Mouse (Mus musculus): ENCODE measurements around the gene Arhgef28.

- TF ChIP-seq CTCF (IDR thresholded peaks at IDR 0.05; ENCODE audit: low read depth) = no peak
- TF ChIP-seq EP300 (IDR thresholded peaks at IDR 0.05; ENCODE audit: low read depth) = no peak
Measured at GRCm38 (mm10) chr13:98132264-98132663, 74.0 kb downstream of the Arhgef28 start.
